Mouse (Mus musculus) cerebellum, adult 2 months (tissue): ENCODE measurements around the gene Serpina3a.

Source experiments
- CTCF ChIP-seq: fragments of 200-500 bp; IDR thresholded peaks from 2 replicates; pipeline ENCODE4 v1.5.1; 2011; ENCODE audit warnings: low read depth, mild to moderate bottlenecking, control low read depth, low read length, moderate library complexity, borderline replicate concordance; ENCODE audit not compliant: insufficient read depth
- POLR2A ChIP-seq: fragments of 200-500 bp; IDR thresholded peaks from 2 replicates; pipeline ENCODE4 v1.6.1; 2011; ENCODE audit warnings: low read length, control low read depth, borderline replicate concordance; ENCODE audit not compliant: insufficient read depth

DNA sequence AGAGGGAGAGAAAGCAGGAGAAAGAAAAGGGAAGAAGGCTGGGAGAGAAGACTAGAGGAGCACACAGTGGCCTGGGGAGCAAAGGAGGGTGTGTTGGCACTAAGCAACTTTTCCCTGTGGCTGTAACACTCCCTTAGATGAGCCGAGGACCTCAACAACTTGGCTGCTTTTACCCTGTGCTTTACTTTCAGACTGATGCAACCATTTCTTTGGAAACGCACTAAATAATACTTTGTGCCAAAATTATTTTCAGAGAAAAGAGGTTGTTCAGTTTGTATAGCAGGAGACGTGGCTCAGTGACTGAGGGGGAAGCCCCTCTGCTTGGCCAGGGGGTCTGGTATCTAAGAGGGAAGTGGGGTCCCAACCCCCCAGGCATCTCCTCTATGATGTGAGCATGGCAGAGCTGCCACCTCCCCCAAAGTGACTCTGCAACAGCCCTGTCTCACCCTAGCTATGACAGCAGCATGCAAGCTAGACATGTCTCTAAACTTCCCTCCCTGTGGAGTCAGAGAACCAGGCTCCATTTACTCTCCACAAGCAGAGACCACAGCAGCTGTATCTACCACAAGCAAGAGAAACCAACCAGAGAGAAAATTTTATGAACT is 40.6 kb downstream of the Serpina3a start:
- no peak for TF ChIP-seq CTCF
- no peak for TF ChIP-seq POLR2A
